Mouse (Mus musculus) yolk sac, embryonic 10.5 days (tissue): ENCODE data around the gene Dhx37.
"Not testable (repeated sequence)": the region's sequence is repeated elsewhere in the genome, so short reads cannot be mapped to it uniquely, and the experiment has no call there.

Experiments
- DNase-seq: peaks from one replicate; pipeline ENCODE4 v3.0.0-alpha.2; 2017; ENCODE audit warnings: low spot score

Dhx37 gene

GRCm38 (mm10) chr5:125448631-125449030 lies 14.7 kb upstream of the Dhx37 start:
- no peak for DNase-seq

GRCm38 (mm10) chr5:125448026-125448425 lies 14.1 kb upstream of the Dhx37 start:
- DNase-seq, result no peak

GRCm38 (mm10) chr5:125446344-125446743 lies 12.4 kb upstream of the Dhx37 start:
- DNase-seq, result no peak

- DNase-seq, result no peak
Observed at GRCm38 (mm10) chr5:125444554-125444953, 10.6 kb upstream of the Dhx37 start.

GRCm38 (mm10) chr5:125443915-125444314 lies 10.0 kb upstream of the Dhx37 start:
- no peak for DNase-seq

- no peak for DNase-seq
Observed at GRCm38 (mm10) chr5:125443335-125443734, 9.4 kb upstream of the Dhx37 start.

- no peak for DNase-seq
Observed at GRCm38 (mm10) chr5:125442136-125442995, 8.4 kb upstream of the Dhx37 start.

GRCm38 (mm10) chr5:125441234-125442114 lies 7.6 kb upstream of the Dhx37 start, which contains the start of gene Bri3bp:
Bri3bp (plus strand) TSS chr5:125441568.
- peak; percentile 86 for DNase-seq

GRCm38 (mm10) chr5:125440583-125441233 lies 6.8 kb upstream of the Dhx37 start:
- peak; percentile 12 for DNase-seq

GRCm38 (mm10) chr5:125434347-125434746 lies 426 bp upstream of the Dhx37 start:
- not testable (repeated sequence) for DNase-seq

- not testable (repeated sequence) for DNase-seq
Observed at GRCm38 (mm10) chr5:125432324-125432723, 1.6 kb downstream of the Dhx37 start.

GRCm38 (mm10) chr5:125426343-125426742 lies 7.6 kb downstream of the Dhx37 start:
- DNase-seq, result no peak

GRCm38 (mm10) chr5:125425698-125426276 lies 8.1 kb downstream of the Dhx37 start:
- no peak for DNase-seq

GRCm38 (mm10) chr5:125419124-125419523 lies 14.8 kb downstream of the Dhx37 start:
- no peak for DNase-seq

- no peak for DNase-seq
Observed at GRCm38 (mm10) chr5:125418636-125419035, 15.3 kb downstream of the Dhx37 start.

GRCm38 (mm10) chr5:125416183-125416582 lies 17.7 kb downstream of the Dhx37 start:
- no peak for DNase-seq

- no peak for DNase-seq
Observed at GRCm38 (mm10) chr5:125413763-125414162, 20.2 kb downstream of the Dhx37 start.

- not testable (repeated sequence) for DNase-seq
Observed at GRCm38 (mm10) chr5:125412536-125412935, 21.4 kb downstream of the Dhx37 start.

- DNase-seq, result no peak
Observed at GRCm38 (mm10) chr5:125411972-125412530, 21.9 kb downstream of the Dhx37 start.

- peak; percentile 80 for DNase-seq
Observed at GRCm38 (mm10) chr5:125409348-125410090, 24.4 kb downstream of the Dhx37 start.

- peak; percentile 91 for DNase-seq
Observed at GRCm38 (mm10) chr5:125408842-125409241, 25.1 kb downstream of the Dhx37 start.
